Mouse (Mus musculus) gonadal fat pad, adult 2 months (tissue): ENCODE data around the gene Ttc23. TPM values are rescaled to one million over a fixed set of nuclear protein-coding genes. Genes with fewer than 3 reads are reported as not detected.
A peak's percentile ranks its signal among the peaks of the same experiment; 100 is the strongest.

Experiments used
- DNase-seq: peaks from one replicate; pipeline ENCODE4 v3.0.0-alpha.2; 2012; ENCODE audit warnings: low read depth
- polyA plus RNA-seq: library from polyadenylated mRNA; depleted of rRNA; stranded (reverse); fragments of >200 nt; gene quantifications from 2 replicates; pipeline ENCODE4 v1.2.3, GENCODE M21; 2012

The Ttc23 gene
- polyA plus RNA-seq, 1 experiment, result 11.2 TPM

- DNase-seq, result no peak
Measured at GRCm38 (mm10) chr7:67741706-67742105, 94.5 kb downstream of the Ttc23 start.

DNA sequence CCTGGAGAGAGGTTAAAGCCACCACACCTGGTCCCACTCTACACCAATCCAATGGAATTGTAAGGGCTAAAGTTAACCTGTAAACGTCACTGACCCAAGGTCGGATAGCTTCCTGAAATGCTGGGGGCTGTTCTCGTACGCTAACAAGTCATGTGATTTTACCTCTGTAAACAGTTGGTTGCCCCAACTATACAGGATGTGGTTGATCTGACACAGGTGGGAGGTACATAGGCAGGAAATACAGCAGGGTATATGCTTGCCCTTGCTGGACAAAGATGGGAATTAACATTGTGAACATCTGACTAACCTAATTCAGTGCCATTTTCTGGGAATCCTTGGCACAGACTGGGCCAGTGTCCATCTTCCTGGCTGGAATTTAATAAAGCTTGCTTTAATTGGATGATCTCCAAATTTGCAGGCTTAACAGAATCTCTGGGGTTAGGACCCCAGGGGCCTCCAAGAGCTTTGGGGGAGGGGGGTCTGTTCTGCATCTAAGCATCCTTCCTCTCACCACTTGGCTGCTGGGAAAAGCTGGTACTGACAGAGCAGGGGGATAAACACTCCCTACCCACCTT, 100.6 kb downstream of the Ttc23 start:
- DNase-seq, result no peak

GRCm38 (mm10) chr7:67749441-67750239, 102.4 kb downstream of the Ttc23 start:
- no peak for DNase-seq

DNA sequence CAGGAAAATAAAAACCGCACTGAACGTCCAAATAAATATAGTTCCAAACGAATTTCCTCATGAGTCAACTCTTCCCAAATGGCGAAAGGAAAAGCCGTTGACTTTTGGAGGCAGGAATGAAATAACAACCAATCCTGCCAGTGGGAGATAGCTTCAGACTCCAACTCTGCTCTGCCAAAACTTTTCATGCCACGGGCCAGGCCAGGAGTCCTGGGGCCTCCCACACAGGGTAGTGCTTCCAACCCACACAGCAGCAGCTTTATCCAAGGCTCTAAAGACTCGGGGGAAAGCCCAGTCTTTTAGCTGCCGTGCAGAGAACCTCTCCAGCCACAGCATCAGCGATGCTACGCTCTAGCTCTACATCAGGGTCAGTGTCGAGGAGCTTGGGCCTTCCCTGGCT, 107.4 kb downstream of the Ttc23 start:
- no peak for DNase-seq

DNA sequence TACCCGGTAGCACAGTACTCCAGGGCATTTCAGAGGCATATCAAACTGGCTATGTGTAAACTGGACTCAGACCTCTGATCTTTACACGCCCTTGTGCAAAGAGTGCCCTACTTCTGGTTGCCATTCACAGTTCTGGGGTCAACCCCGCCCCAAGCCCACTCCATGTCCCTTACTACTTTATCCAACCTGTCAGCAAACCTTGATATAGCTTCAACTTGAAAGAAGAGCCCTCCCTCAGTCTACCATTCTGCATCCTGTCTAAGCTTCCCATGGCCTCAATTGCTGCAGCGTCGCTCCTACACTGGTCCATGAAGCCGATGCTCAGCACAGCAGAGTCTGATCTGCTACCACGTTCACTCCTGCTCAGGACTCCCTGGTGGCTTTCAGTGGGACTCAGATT, 108.2 kb downstream of the Ttc23 start:
- no peak for DNase-seq

DNA sequence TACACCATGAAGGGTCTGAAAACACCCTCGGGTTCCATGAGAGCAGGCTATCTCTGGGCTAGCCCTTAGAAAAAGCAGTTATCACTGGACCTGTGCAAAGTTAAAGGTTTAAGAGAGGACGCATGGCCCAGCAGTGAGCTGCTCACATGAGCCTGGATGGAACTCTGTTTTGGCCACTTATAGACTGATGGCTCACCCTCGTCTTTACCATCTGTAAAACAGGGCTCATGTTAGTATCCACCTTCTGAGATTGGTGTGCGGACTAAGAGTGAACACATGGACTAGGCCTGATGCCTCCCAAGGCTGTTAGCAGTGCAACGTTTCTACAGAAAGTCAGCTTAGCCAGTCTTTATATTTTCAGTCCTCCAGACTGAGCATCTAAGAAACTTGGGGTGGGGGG, 109.4 kb downstream of the Ttc23 start:
- no peak for DNase-seq

DNA sequence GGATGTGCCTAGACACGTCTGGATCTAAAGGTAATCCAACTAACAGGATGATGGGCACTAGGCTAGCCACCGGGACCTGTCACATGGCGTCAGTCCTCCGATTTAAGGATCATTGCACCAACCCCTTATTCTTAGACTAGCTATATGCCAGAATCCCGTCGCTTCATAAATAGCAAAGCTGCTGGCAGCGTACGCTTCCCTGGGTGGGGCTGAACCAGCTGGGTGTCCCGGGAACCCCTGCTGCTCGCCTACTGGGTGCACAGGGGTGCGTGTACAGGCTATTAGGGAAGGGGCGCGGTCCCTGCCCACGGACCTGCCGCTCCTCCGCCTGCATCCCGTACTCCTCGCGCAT, 111.3 kb downstream of the Ttc23 start:
- no peak for DNase-seq

GRCm38 (mm10) chr7:67758858-67759628, 111.8 kb downstream of the Ttc23 start:
- DNase-seq, result no peak

DNA sequence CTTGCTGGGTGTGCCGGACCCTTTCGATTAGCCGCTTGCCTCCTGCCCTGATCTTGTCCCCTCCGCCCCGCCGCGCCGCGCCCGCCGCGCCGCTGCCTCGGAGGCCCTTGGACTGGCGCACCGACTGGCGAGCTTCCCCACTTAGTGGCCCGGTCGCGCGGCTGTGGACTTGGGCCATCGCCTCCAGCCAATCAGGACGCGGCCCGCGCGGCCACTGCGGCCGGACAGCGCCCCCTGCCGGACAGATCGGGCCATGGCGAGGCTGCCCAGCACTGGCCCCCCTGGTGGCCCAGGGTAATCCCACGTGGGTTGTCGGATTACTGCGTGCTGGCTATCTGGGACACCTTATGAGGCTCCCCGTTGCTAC, 112.4 kb downstream of the Ttc23 start, which contains the start of gene Synm:
Gene Synm (minus strand): TSS at position 114 of the 367 bp plus-strand sequence.
- DNase-seq, result no peak

DNA sequence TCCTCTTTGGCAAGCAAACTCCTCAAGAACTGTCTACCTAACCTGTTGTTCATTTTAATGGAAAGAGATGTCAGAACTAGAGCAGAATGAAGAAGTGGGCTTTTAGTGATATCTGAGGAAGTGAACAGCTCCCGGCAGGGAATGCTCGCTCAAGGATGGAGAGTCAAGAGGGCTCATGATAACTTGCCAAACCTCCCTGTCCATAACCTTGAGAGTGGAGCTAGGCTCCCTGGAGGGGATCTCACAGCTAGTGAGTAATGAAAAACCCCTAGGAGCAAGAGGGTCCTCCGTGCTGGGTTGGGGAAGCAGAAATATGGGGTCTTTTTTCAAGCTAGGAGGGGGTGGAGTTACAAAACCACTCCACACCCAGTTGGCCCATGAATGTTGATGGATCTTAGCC, 116.4 kb downstream of the Ttc23 start:
- no peak for DNase-seq

- DNase-seq, result no peak
Measured at GRCm38 (mm10) chr7:67768125-67768524, 120.9 kb downstream of the Ttc23 start.

DNA sequence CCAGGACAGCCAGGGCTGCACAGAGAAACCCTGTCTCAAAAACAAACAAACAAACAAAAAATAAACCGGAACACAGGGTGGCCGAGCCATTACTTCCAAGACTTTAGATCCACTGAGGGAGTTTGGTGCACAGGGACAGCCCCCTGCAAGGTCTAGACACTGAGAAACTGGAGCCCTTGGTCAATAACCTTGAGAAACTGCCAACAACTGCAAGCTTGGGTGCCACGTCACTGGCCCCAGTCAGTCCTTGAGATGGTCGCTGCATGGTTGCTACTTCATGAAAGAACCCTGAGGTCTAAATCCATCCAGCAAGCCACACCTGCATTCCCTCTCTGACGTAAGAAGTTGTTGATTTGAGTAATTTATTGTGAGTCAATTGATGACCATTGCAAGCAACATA, 122.3 kb downstream of the Ttc23 start:
- DNase-seq, result no peak

- DNase-seq, result peak; percentile 70
Measured at GRCm38 (mm10) chr7:67772231-67772630, 125.0 kb downstream of the Ttc23 start.

DNA sequence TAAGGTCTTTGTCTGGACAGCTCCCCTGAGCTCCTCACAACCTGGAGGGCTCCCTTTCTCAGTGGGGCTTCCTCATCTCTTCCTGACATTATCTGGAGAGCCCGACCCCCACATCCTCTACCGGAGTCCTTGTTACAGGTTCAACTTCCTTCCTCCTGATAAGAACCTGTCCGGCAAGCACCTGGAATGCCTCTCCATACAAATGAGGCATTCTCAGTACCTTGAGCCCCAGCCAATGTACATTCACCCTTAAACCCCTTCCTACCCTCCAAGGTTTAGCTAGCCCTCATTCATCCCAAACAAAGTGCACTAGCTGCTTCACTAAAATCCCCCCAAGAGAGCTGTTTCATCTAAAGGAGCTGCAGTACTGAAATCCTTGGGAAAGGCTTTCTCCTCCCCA, 128.4 kb downstream of the Ttc23 start:
- DNase-seq, result no peak

- DNase-seq, result no peak
Measured at GRCm38 (mm10) chr7:67776636-67777305, 129.6 kb downstream of the Ttc23 start.

- DNase-seq, result no peak
Measured at GRCm38 (mm10) chr7:67787861-67788260, 140.7 kb downstream of the Ttc23 start.

- DNase-seq, result no peak
Measured at GRCm38 (mm10) chr7:67788713-67789112, 141.5 kb downstream of the Ttc23 start.

DNA sequence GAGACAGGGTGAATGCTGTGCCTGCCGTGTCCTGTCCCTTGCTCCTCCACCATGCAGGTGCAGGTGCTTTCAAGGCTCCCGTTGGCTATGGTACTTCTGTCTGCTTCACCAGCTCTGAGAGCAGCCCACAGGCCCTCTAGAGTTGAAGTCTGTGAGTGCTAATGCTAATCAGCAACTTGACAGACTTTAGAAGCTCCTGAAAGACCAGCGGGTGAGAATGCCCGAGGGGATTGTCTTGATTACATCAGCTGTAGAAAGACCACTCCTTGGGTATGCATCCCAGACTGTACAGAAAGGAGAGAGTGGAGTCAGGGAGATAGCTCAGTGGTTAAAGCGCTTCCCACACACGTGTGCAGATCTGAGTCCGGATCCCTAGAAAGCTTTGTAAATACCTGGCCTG, 144.0 kb downstream of the Ttc23 start:
- no peak for DNase-seq

GRCm38 (mm10) chr7:67793449-67793848, 146.2 kb downstream of the Ttc23 start:
- DNase-seq, result no peak

DNA sequence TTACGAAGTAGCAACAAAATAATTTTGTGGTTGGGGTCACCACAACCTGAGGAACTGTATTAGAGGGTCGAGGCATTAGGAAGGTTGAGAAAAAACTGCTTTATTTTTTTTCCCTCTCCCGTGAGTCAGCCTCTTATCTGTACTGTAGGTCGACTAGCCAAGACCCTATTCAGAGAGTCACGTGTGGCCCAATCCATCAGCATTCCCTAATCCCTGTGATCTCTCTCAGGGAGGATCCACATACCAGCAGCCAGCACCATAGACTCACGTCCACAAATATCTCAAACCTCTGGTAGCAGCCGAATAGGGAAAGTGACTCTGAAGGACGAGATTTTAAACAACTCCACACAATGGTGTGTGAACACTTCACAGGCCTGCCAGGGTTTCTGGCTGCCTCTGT, 149.9 kb downstream of the Ttc23 start:
- DNase-seq, result no peak

GRCm38 (mm10) chr7:67798476-67798875, 151.3 kb downstream of the Ttc23 start:
- DNase-seq, result no peak

DNA sequence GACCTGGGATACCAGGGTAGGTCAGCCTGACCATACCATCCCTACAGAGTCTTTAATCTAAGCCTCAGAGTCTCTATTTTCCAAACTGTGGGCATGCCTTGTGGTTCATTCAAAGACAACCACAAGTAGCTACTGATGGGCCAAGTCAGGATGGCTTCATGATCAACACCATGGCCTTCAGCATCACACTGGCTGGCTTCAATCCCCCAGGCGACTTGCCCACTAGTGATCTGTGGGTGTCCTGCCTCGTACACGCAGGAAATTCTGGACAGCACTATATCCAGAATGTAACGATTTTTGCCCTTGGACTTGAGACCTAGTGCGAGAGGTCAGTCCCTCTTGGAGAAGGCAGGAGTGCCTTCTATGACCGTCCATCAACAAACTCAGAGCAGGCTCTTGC, 153.3 kb downstream of the Ttc23 start:
- DNase-seq, result no peak
